Mouse (Mus musculus) adrenal gland, postnatal 25 days (tissue): ENCODE data around the gene Wdr31. TPM values are rescaled to one million over a fixed set of nuclear protein-coding genes. Genes with fewer than 3 reads are reported as not detected.

Experiments used
- total RNA-seq: library from RNA; stranded (reverse); gene quantifications from 2 replicates; pipeline ENCODE4 v1.2.3, GENCODE M21; 2021

Gene Wdr31
- total RNA-seq, 1 experiment from 2014 or later = 3.0 TPM

Other genes starting within 250 kb of the Wdr31 start
- gene Zfp37, start 239.8 kb downstream of the Wdr31 start, total RNA-seq = 3.8 and 5.2 TPM in 2 replicates
- 27.7 and 30.6 TPM in 2 replicates for gene Slc31a2, start 208.3 kb downstream of the Wdr31 start, total RNA-seq
- gene Fkbp15, start 110.3 kb downstream of the Wdr31 start, total RNA-seq = 34.9 and 42.5 TPM in 2 replicates
- 50.7 and 51.4 TPM in 2 replicates for gene Slc31a1, start 110.2 kb downstream of the Wdr31 start, total RNA-seq
- gene Cdc26, start 62.3 kb downstream of the Wdr31 start, total RNA-seq = 70.4 and 85.8 TPM in 2 replicates
- 28.4 and 30.2 TPM in 2 replicates for gene Prpf4, start 62.1 kb downstream of the Wdr31 start, total RNA-seq
- gene Rnf183, start 35.6 kb downstream of the Wdr31 start, total RNA-seq = not detected in 2 replicates
- 2.4 and 3.5 TPM in 2 replicates for gene Bspry, start 9.2 kb upstream of the Wdr31 start, total RNA-seq
- gene Hdhd3, start 32.6 kb upstream of the Wdr31 start, total RNA-seq = 10.2 and 14.6 TPM in 2 replicates
- gene Alad, start 49.0 kb upstream of the Wdr31 start, total RNA-seq = 78.1 and 97.7 TPM in 2 replicates
- 49.0 and 52.2 TPM in 2 replicates for gene Pole3, start 54.2 kb upstream of the Wdr31 start, total RNA-seq
- gene 4933430I17Rik, start 54.5 kb upstream of the Wdr31 start, total RNA-seq = 0.64 TPM in 1 of 2 replicates, not detected in the other
- gene Rgs3, start 89.0 kb upstream of the Wdr31 start, total RNA-seq = 31.5 TPM in 2 replicates